Mouse (Mus musculus): ENCODE data around the gene Large2. TPM values are rescaled to one million over a fixed set of nuclear protein-coding genes. Genes with fewer than 3 reads are reported as not detected.

The Large2 gene
- polyA plus RNA-seq, 1 experiment from 2014 or later: 11.8 TPM

GRCm38 (mm10) chr2:92380495-92381050 is 5.9 kb upstream of the Large2 start:
- H3K9me3 ChIP-seq (ENCODE audit: control insufficient read depth, low read length): no peaks in the 10 kb centered on the region
- WGBS: 77% methylated on average over 6 of the region's 6 CpGs
- no peak overlapping the region for H3K4me3 ChIP-seq (ENCODE audit: low read depth, low read length)
- peaks cover 4% of the 10 kb centered on the region for H3K4me1 ChIP-seq (ENCODE audit: control insufficient read depth, insufficient read depth, low read length)
- ATAC-seq (ENCODE audit: insufficient number of reproducible peaks, low FRiP score, low TSS enrichment, low read depth) (no peak), DNase-seq (ENCODE audit: low spot score) (no peak)
- H3K27me3 ChIP-seq (ENCODE audit: control insufficient read depth, insufficient read depth, low read length): no peaks in the 10 kb centered on the region
- no peak overlapping the region for H3K27ac ChIP-seq (replicated peaks; ENCODE audit: low read depth, low read length)
- H3K4me2 ChIP-seq (ENCODE audit: low read depth, severe bottlenecking): no peak overlapping the region
- no peaks in the 10 kb centered on the region; the same call in 1 of the 2 replicates for H3K36me3 ChIP-seq (ENCODE audit: control insufficient read depth, insufficient read depth, low read length)
- no peak overlapping the region for H3K9ac ChIP-seq (ENCODE audit: low read length)

GRCm38 (mm10) chr2:92379783-92380494 is 5.3 kb upstream of the Large2 start:
- H3K27me3 ChIP-seq (ENCODE audit: control insufficient read depth, insufficient read depth, low read length): no peaks in the 10 kb centered on the region
- no peak overlapping the region for H3K9ac ChIP-seq (ENCODE audit: low read length)
- H3K36me3 ChIP-seq (ENCODE audit: control insufficient read depth, insufficient read depth, low read length): no peaks in the 10 kb centered on the region; the same call in 1 of the 2 replicates
- no peak for DNase-seq (ENCODE audit: low spot score)
- peaks cover 4% of the 10 kb centered on the region for H3K4me1 ChIP-seq (ENCODE audit: control insufficient read depth, insufficient read depth, low read length)
- no peak overlapping the region for H3K4me2 ChIP-seq (ENCODE audit: low read depth, severe bottlenecking)
- no peak overlapping the region for H3K4me3 ChIP-seq (ENCODE audit: low read depth, low read length)
- no peak overlapping the region for H3K27ac ChIP-seq (replicated peaks; ENCODE audit: low read depth, low read length)
- no peaks in the 10 kb centered on the region for H3K9me3 ChIP-seq (ENCODE audit: control insufficient read depth, low read length)
- 79% methylated on average over 17 of the region's 17 CpGs for WGBS
- no peak for ATAC-seq (ENCODE audit: insufficient number of reproducible peaks, low FRiP score, low TSS enrichment, low read depth)

- no peak overlapping the region for H3K9ac ChIP-seq (ENCODE audit: low read length)
- H3K4me1 ChIP-seq (ENCODE audit: control insufficient read depth, insufficient read depth, low read length): peaks cover 11% of the 10 kb centered on the region
- no peaks in the 10 kb centered on the region; the same call in 1 of the 2 replicates for H3K36me3 ChIP-seq (ENCODE audit: control insufficient read depth, insufficient read depth, low read length)
- no peaks in the 10 kb centered on the region for H3K9me3 ChIP-seq (ENCODE audit: control insufficient read depth, low read length)
- no peak overlapping the region for H3K27ac ChIP-seq (replicated peaks; ENCODE audit: low read depth, low read length)
- ATAC-seq (ENCODE audit: insufficient number of reproducible peaks, low FRiP score, low TSS enrichment, low read depth) (no peak), DNase-seq (ENCODE audit: low spot score) (no peak)
- H3K4me3 ChIP-seq (ENCODE audit: low read depth, low read length): no peak overlapping the region
- H3K27me3 ChIP-seq (ENCODE audit: control insufficient read depth, insufficient read depth, low read length): no peaks in the 10 kb centered on the region
- no peak overlapping the region for H3K4me2 ChIP-seq (ENCODE audit: low read depth, severe bottlenecking)
- WGBS: 92% methylated on average over 7 of the region's 7 CpGs
Observed at GRCm38 (mm10) chr2:92377320-92377719, 2.7 kb upstream of the Large2 start.

- Histone ChIP-seq H3K36me3 (ENCODE audit: control insufficient read depth, insufficient read depth, low read length) (no peaks in the 10 kb centered on the region), H3K27ac (replicated peaks; ENCODE audit: low read depth, low read length) (no peak overlapping the region), H3K4me3 (ENCODE audit: low read depth, low read length) (no peak overlapping the region; the same call in 1 of the 2 replicates), H3K9me3 (ENCODE audit: control insufficient read depth, low read length) (no peaks in the 10 kb centered on the region), H3K4me1 (ENCODE audit: control insufficient read depth, insufficient read depth, low read length) (peaks cover 18% of the 10 kb centered on the region), H3K27me3 (ENCODE audit: control insufficient read depth, insufficient read depth, low read length) (0 out of 2 replicates have a peak, but pooled peaks cover under 1% of the 10 kb centered on the region), H3K9ac (ENCODE audit: low read length) (no peak overlapping the region), H3K4me2 (ENCODE audit: low read depth, severe bottlenecking) (peak overlapping the region; percentile 61; the same call in 1 of the 2 replicates)
- DNase-seq (ENCODE audit: low spot score) (no peak), ATAC-seq (ENCODE audit: insufficient number of reproducible peaks, low FRiP score, low TSS enrichment, low read depth) (no peak)
- WGBS: 87% methylated on average over 6 of the region's 6 CpGs
Observed at GRCm38 (mm10) chr2:92376300-92376699, 1.6 kb upstream of the Large2 start.

GRCm38 (mm10) chr2:92375788-92376187 is 1.1 kb upstream of the Large2 start:
- 0 out of 2 replicates have a peak, but pooled peaks cover 3% of the 10 kb centered on the region for H3K27me3 ChIP-seq (ENCODE audit: control insufficient read depth, insufficient read depth, low read length)
- H3K4me1 ChIP-seq (ENCODE audit: control insufficient read depth, insufficient read depth, low read length): peaks cover 21% of the 10 kb centered on the region
- peak overlapping the region; percentile 53 for H3K4me3 ChIP-seq (ENCODE audit: low read depth, low read length)
- peak overlapping the region; percentile 49 for H3K9ac ChIP-seq (ENCODE audit: low read length)
- 18% methylated on average over 10 of the region's 10 CpGs for WGBS
- H3K36me3 ChIP-seq (ENCODE audit: control insufficient read depth, insufficient read depth, low read length): no peaks in the 10 kb centered on the region
- peak overlapping the region; percentile 61 for H3K4me2 ChIP-seq (ENCODE audit: low read depth, severe bottlenecking)
- DNase-seq (ENCODE audit: low spot score): no peak
- ATAC-seq (ENCODE audit: insufficient number of reproducible peaks, low FRiP score, low TSS enrichment, low read depth): no peak
- no peaks in the 10 kb centered on the region for H3K9me3 ChIP-seq (ENCODE audit: control insufficient read depth, low read length)
- H3K27ac ChIP-seq (replicated peaks; ENCODE audit: low read depth, low read length): no peak overlapping the region

- H3K27me3 ChIP-seq (ENCODE audit: control insufficient read depth, insufficient read depth, low read length): 0 out of 2 replicates have a peak, but pooled peaks cover 3% of the 10 kb centered on the region
- H3K9me3 ChIP-seq (ENCODE audit: control insufficient read depth, low read length): no peaks in the 10 kb centered on the region
- H3K4me3 ChIP-seq (ENCODE audit: low read depth, low read length): peak overlapping the region; percentile 53
- peak overlapping the region; percentile 48 for H3K27ac ChIP-seq (replicated peaks; ENCODE audit: low read depth, low read length)
- ATAC-seq (ENCODE audit: insufficient number of reproducible peaks, low FRiP score, low TSS enrichment, low read depth): peak; percentile 85
- WGBS: 1% methylated on average over 29 of the region's 29 CpGs
- H3K9ac ChIP-seq (ENCODE audit: low read length): peak overlapping the region; percentile 49
- peaks cover 26% of the 10 kb centered on the region for H3K4me1 ChIP-seq (ENCODE audit: control insufficient read depth, insufficient read depth, low read length)
- peak overlapping the region; percentile 61 for H3K4me2 ChIP-seq (ENCODE audit: low read depth, severe bottlenecking)
- no peaks in the 10 kb centered on the region for H3K36me3 ChIP-seq (ENCODE audit: control insufficient read depth, insufficient read depth, low read length)
- DNase-seq (ENCODE audit: low spot score): peak; percentile 92
Observed at GRCm38 (mm10) chr2:92375099-92375623, 492 bp upstream of the Large2 start.

GRCm38 (mm10) chr2:92373437-92373813 is 1.2 kb downstream of the Large2 start:
- no peak overlapping the region for H3K27ac ChIP-seq (replicated peaks; ENCODE audit: low read depth, low read length)

GRCm38 (mm10) chr2:92372767-92373436 is 1.8 kb downstream of the Large2 start:
- Histone ChIP-seq H3K9ac (ENCODE audit: low read length) (no peak overlapping the region), H3K4me1 (ENCODE audit: control insufficient read depth, insufficient read depth, low read length) (peaks cover 28% of the 10 kb centered on the region), H3K27ac (replicated peaks; ENCODE audit: low read depth, low read length) (no peak overlapping the region), H3K9me3 (ENCODE audit: control insufficient read depth, low read length) (no peaks in the 10 kb centered on the region), H3K4me3 (ENCODE audit: low read depth, low read length) (no peak overlapping the region), H3K27me3 (ENCODE audit: control insufficient read depth, insufficient read depth, low read length) (0 out of 2 replicates have a peak, but pooled peaks cover 3% of the 10 kb centered on the region), H3K4me2 (ENCODE audit: low read depth, severe bottlenecking) (no peak overlapping the region), H3K36me3 (ENCODE audit: control insufficient read depth, insufficient read depth, low read length) (no peaks in the 10 kb centered on the region)
- DNase-seq (ENCODE audit: low spot score) (no peak), ATAC-seq (ENCODE audit: insufficient number of reproducible peaks, low FRiP score, low TSS enrichment, low read depth) (no peak)
- WGBS: 61% methylated on average over 9 of the region's 9 CpGs

More at GRCm38 (mm10) chr2:92373437-92373813, 1.2 kb downstream of the Large2 start:
- H3K4me1 ChIP-seq (ENCODE audit: control insufficient read depth, insufficient read depth, low read length): peaks cover 28% of the 10 kb centered on the region
- H3K27me3 ChIP-seq (ENCODE audit: control insufficient read depth, insufficient read depth, low read length): 0 out of 2 replicates have a peak, but pooled peaks cover 3% of the 10 kb centered on the region
- ATAC-seq (ENCODE audit: insufficient number of reproducible peaks, low FRiP score, low TSS enrichment, low read depth): no peak
- H3K9me3 ChIP-seq (ENCODE audit: control insufficient read depth, low read length): no peaks in the 10 kb centered on the region
- WGBS: 78% methylated on average over 11 of the region's 11 CpGs
- no peaks in the 10 kb centered on the region for H3K36me3 ChIP-seq (ENCODE audit: control insufficient read depth, insufficient read depth, low read length)
- DNase-seq (ENCODE audit: low spot score): no peak
- H3K4me3 ChIP-seq (ENCODE audit: low read depth, low read length): no peak overlapping the region
- H3K9ac ChIP-seq (ENCODE audit: low read length): no peak overlapping the region
- H3K4me2 ChIP-seq (ENCODE audit: low read depth, severe bottlenecking): no peak overlapping the region

Measured in limb, embryonic 11.5 days (tissue).